Mouse (Mus musculus): ENCODE measurements around the gene Bpifb4.
A peak's percentile ranks its signal among the peaks of the same experiment; 100 is the strongest.

The Bpifb4 gene

DNA sequence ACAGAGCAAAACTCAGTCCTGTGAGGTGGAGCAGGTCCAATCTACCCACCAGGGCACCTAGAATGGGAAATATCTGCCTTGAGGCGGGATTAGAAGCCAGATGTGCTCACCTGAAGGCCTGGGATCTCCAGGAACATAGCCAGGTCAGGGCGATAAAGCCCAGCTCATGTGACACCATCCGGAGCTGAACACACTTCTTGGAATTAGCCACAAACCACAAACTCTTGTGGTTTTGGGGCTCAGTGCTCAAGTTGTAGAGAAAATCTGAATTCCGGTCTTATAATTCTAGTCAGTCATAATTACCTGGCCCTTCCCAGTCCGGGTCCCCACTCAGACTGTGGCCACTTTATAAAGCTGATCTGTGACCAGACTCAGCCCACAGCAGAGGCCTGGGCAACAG, at the start of gene Bpifb4:
Gene Bpifb4 (plus strand): TSS at position 370 of the 400 bp plus-strand sequence.
- no peak for DNase-seq

DNA sequence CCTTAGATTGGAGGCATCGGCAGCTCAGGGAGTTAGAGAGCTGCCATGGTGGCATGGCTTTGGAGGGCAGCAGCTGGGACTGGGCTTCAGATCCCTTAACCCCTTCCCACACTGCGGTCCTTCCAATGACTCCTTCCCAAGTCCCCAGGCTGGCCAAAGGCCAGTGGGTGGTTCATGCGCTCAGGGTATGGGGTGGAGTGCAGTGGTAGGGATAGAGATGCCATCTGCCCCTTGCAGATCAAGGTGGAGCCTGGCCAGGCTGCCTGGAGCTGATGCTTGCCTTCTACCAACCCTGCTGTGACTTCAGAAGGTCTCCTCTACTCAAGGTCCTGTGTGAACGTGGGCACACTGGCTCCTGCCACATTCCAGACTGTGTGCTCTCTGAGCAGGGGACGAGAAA, 38.9 kb upstream of the Bpifb4 start:
- no peak for DNase-seq

- DNase-seq, result no peak
Measured at GRCm38 (mm10) chr2:153900088-153900487, 37.9 kb upstream of the Bpifb4 start, which contains the start of gene Bpifb6. Gene Bpifb6, plus strand, starts transcription at chr2:153900388.

GRCm38 (mm10) chr2:153902726-153903125, 35.3 kb upstream of the Bpifb4 start:
- DNase-seq, result no peak

DNA sequence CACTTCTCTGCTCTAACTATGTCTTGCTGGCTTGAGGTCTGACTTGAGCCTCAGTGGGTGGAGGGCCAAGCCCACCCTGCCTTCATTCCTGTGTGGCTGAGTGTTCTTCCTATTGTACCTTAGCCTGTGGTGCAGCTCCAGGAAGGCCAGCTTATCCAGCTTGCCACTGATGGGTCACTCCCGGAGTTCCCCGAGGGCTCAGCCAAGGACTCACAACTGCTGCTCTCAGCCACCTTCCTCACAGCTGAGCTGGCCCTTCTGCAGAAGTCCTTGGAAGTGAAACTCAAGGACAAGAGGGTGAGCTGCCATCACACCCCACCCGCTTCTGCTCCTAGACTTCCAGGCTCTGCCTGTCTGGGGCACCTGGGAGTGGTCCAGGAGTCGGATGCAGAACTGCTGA, 31.4 kb upstream of the Bpifb4 start:
- no peak for DNase-seq

- DNase-seq, result peak; percentile 14
Measured at GRCm38 (mm10) chr2:153914151-153914550, 23.9 kb upstream of the Bpifb4 start.

DNA sequence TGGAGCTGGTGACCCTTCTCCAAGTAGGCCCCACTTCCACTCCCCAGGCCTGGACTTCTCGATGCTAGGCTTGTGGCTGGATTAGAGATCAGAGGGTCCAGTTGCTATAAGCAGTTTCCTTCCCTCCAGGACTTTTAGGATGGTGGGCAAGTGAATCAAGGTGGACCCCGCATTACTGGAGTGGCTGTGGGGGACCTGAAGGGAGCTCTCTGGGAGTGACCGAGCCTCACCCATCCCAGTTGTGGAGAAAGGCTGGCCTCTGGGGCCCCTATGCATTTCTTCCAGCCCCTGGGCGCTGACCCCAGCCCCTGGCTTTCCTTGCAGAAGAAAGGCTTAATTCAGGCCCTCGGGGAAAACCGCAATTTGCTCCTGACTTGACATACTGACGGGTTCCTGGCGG, 20.1 kb upstream of the Bpifb4 start, which contains the start of gene Bpifb3:
Gene Bpifb3 (plus strand): TSS at position 301 of the 400 bp plus-strand sequence.
- DNase-seq, result no peak

GRCm38 (mm10) chr2:153921246-153921645, 16.8 kb upstream of the Bpifb4 start:
- no peak for DNase-seq

- DNase-seq, result no peak
Measured at GRCm38 (mm10) chr2:153929871-153930413, 8.1 kb upstream of the Bpifb4 start.

DNA sequence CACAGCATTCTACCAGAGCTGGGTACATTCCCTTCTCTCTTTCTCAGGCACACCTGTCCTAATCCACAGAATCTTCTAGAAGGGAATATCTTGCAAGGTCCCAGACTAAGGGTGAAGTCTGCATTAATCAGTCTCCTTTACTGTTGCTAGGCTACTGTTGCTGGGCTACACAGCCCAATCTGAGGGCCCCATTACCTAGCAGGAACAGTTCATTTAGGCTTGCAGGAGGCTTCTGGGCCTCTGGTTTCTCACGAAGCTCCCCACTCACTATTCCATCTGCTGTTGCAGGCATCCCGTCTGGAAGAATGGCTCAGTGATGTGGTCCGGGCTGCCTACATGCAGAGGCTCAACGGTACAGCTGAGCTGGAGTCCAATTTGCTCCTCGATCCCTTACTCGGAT, 6.9 kb upstream of the Bpifb4 start:
- DNase-seq, result no peak

DNA sequence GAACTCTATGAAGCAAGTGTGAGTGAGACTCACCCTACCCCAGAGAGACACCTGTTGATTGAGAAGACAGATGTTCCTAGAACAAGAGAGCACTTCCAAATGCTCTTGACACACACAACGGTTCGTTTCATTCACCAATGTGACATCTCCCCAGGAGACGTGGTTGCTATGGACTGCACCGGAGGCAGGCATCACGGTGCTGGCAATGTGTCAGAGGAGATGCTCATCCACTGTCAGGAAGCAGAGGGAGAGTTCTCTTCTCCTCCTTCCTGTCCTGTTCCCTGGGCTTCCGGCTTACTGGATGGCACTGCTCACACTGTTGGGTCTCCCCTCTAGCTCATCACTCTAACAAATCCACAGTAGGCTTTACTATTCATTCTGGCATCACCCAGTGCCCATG, 4.7 kb upstream of the Bpifb4 start:
- no peak for DNase-seq

GRCm38 (mm10) chr2:153935348-153935747, 2.7 kb upstream of the Bpifb4 start:
- no peak for DNase-seq

- DNase-seq, result peak; percentile 15
Measured at GRCm38 (mm10) chr2:153943537-153943936, 5.5 kb downstream of the Bpifb4 start.

DNA sequence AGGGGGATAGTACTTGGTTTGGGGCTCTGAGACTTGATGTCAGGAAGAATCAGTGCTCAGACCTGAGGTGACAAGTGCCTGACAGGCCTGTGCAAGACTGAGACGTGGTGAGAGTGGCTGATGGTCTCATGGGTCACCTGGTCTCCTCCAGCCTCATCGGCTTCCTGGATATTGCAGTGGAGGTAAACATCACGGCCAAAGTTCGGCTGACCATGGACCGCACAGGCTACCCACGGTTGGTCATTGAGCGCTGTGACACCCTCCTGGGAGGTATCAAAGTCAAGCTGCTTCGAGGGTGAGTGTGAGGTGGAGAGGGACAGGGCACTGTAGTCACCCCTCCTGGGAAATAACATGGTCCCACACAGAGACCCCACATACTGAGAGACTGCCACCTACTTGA, 6.6 kb downstream of the Bpifb4 start:
- DNase-seq, result no peak

DNA sequence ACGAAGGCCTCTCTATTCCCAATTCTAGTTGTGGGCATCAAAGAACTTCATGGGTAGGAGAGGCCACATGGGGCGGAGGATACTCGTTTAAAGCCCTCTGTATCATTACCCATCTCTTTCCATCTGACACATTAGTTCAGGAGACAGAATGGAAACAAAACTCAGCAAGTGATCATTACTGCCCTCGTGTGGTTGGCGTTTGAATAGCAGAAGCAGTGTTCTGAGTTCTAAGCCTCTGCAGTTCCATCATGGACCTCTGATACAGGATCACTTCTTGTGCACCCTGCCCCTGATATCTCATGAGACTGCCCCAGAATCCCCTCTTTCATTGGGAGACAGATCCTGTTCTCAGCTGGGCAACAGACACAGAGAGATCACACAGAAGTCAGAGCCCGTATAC, 14.9 kb downstream of the Bpifb4 start:
- peak; percentile 26 for DNase-seq

DNA sequence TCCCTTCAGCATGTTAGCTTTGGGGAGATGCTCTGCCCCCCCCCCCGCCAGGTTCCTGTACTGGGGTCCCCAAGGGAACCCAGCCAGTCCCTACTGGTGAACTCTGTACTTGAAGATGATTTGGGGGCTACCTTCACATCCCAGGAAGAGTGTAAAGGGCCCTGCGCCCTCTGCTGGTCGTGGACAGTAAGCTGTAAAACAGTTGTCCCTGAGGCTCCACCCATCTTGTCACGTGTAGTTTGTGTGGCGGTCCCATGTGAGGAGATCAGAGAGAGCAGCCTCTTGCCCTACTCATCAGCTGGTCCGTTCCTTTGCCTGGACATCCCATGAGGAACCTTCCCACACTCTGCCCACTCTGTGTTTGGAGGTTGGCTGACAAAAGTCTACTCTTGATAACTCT, 15.8 kb downstream of the Bpifb4 start:
- DNase-seq, result peak; percentile 7

DNA sequence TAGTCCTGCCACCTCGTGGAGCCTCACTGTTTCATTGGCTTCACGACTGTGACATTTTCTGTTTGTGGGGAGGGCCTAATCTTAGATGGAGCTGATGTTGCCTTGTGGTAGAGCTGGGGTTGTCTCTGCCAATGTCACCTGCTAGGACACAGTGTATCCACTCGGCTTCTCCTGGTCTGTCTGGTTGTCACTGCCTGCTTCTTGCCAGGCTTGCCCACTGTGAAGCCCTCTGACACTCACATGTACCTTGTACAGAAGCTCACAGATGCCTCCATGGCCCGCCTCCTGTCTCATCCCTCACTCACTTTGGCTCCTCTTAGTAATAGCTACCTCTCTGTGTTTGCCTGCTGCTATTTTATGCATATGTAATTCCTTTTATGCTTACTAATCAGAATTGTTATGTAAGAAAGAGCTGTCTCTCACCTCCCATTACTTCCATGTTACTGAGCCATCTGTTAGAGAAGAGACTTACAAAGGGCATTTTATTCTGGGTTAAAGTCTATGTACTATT, 24.9 kb downstream of the Bpifb4 start:
- no peak for DNase-seq

GRCm38 (mm10) chr2:153963334-153963733, 25.3 kb downstream of the Bpifb4 start:
- DNase-seq, result no peak

GRCm38 (mm10) chr2:153970221-153970620, 32.2 kb downstream of the Bpifb4 start:
- DNase-seq, result no peak

DNA sequence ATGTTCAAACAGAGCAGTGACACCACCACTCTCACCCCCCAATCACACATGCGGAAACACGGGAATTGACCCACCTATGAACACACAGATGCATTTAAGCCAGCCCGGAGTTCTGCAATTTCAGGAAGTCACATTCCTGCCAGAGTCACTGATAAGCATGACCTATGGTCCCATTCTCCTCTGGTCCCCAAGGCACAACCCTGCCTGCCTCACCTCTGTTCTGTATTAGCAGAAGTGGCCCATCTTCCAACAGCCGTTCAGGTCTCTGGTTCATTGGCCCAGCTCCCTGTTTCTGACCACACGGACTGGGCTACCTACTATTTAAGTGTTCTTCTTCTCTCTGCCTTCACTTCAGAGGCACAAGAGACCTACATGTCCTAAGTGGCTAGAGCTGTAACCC, 36.6 kb downstream of the Bpifb4 start, which contains the start of gene Bpifa6:
Gene Bpifa6 (plus strand): TSS at position 364 of the 400 bp plus-strand sequence.
- DNase-seq, result no peak

DNA sequence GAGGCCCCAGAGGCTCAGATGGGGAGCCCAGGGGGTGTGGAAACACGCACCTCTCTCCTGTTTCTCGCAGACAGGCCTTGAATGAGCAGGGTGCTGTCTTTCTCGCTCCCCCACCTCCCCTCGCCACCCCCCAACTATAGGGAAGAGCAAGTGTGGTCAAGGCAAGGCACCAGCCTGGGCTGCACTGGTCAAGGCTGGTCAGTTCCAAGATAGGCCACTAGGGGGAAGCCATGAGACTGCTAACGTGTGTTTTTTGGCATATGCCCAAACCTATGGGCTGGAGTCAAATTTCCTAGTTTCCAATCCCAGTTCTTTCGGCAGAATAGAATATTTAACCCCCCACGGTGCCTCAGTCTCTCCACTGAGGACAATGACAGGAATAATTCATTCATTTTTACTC, 57.8 kb downstream of the Bpifb4 start:
- DNase-seq, result peak; percentile 50

DNA sequence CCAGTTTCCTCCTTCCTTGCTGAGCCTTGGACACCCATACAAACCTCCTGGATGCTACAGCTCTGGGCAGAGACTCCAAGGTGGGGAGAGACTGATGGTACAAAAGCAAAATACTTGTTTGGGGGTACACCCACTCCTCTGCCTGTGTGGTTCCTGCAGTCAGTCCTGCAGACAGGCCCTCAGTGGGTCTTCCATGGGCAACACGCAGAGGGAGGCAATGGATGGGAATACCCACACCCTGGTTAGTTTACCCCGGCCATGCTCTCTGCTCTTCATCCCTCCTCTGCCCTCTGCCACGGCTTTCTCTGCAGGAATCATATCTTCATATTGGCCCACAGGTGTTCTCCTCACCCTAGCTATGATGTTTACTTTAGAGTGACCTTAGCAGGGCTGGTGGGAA, 62.5 kb downstream of the Bpifb4 start:
- no peak for DNase-seq

DNA sequence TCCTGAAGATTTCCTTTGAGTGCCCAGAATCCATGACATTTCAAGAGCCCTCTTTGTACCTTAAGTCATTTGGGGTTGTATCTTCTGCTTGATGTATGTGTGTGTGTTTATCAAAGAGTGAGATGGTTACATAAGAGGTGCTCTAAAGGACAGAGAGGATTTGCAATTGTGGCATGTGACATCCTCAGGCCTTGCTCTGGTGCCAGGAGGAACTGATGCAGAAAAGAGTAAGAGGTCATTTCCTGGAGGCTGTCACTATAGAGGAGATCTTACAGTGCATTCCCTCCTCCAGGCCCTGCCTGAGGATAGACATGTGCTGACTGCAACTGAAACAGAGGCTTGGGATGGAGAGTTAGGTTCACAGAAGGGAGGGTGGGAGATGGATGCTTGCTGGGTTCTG, 63.0 kb downstream of the Bpifb4 start:
- DNase-seq, result no peak

DNA sequence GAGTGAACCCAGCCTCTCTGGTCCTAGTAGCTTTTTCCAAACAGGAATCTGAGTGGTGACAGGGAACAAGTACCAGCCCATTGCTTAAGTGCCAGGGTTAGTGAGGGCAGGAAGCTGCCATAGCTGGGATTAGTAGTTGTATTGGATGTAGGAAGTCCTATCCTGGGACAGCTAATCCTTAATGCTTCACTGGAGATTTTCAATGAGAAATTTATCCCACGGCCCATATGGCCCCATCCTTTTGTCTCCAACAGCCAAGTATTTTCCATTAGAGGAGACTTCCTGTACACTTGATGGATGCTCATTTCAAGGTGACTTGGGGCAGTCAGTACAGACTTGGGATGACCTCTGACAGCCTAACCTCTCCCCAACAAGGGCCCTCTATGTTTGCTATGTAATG, 66.4 kb downstream of the Bpifb4 start:
- no peak for DNase-seq

DNA sequence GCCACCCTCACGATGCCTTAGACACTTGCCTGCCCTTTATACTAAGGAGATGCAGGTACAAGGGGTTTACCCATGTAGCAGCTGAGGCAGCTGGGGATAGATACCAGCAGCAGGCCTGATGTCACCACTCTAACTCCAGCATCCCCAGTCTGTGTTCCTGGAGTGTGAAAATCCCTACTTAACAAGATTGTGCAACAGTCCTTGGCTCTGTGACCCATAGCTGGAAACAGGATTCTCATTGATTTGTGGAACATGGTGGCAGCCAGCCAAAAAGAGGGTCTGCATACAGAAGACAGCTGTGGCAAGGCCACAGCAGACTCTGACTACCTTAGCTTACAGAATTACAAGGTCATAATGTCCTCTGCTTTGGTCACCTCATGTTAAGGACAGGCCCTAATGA, 67.1 kb downstream of the Bpifb4 start:
- no peak for DNase-seq

Measured in kidney, adult 11 months (tissue).